Comparison of ENCODE assay signal across 9 mouse cellular contexts in the genomic region with DNA sequence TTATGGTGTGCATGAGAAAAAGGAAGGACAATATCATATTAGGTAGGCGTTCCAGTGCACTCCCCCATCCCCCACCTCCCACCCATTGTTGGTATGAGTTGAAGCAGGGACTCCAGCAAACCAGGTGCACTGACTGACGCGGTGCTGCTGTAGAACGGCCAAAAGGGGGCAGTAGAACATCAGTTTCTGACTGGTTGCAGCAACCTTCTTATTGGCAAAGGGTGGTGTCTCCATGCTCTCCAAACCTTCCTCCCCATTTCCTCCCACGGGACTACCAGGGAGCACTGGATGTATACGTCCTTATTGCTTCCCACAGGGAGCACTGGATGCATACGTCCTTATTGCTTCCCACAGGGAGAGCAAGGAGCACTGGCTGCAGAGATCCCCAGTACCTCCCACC. TPM values are rescaled to one million over a fixed set of nuclear protein-coding genes. Genes with fewer than 3 reads are reported as not detected.
DNase-seq lines count a peak whose midpoint lies in the region; ATAC-seq lines count a peak whose summit lies in the region.
"Not testable (repeated sequence)": the region's sequence is repeated elsewhere in the genome, so short reads cannot be mapped to it uniquely, and the experiment has no call there.
"Had no signal": no experiment of that assay in that cellular context is flagged by ENCODE, and none has a peak within 500 bp of the region (broad histone marks: within the 10 kb centered on the region; RNA-seq: fewer than 3 reads in every experiment).

No protein-coding gene starts in this region.

- not testable (repeated sequence) for H3K4me3 ChIP-seq in hindbrain, embryonic 10.5 days

- not testable (repeated sequence) for H3K36me3 ChIP-seq in hindbrain, embryonic 10.5 days

- H3K27ac ChIP-seq in hindbrain, embryonic 10.5 days: not testable (repeated sequence)

- not testable (repeated sequence) for H3K9me3 ChIP-seq in hindbrain, embryonic 10.5 days

- not testable (repeated sequence) for H3K4me1 ChIP-seq in hindbrain, embryonic 10.5 days (replicated peaks)

- 11% methylated on average over 7 of the region's 7 CpGs for WGBS in hindbrain, embryonic 10.5 days

- DNase-seq in 3134 (ENCODE audit: extremely low read depth, insufficient read length, low spot score): peak; percentile 51
- peak; percentile 32 for DNase-seq in T-cell, adult 2 months (ENCODE audit: low spot score)
- DNase-seq in cerebellum, adult 9-10 months: peak; percentile 49
- DNase-seq in hindbrain, embryonic 10.5 days (ENCODE audit: low spot score): peak; percentile 47
- peak; percentile 31 to 34 for DNase-seq in layer of hippocampus, postnatal 10 days (ENCODE audit: low spot score in 2 of 2)
- DNase-seq in lung, postnatal 14 days: peak; percentile 68
- DNase-seq in right cerebral cortex, adult 18-20 months: peak; percentile 51

- peak; percentile 44; the same call in 1 of the 2 replicates for ATAC-seq in frontal cortex, adult (ENCODE audit: low TSS enrichment)

- H3K27me3 ChIP-seq in hindbrain, embryonic 10.5 days (ENCODE audit: insufficient read depth, poor library complexity, severe bottlenecking): not testable (repeated sequence)

RNA-seq across cellular contexts. Expression of gene Spr, which starts 3.4 kb away (rescaled TPM):
- polyA plus RNA-seq in hindbrain, embryonic 10.5 days (2016; fragmentation: Nextera tagmentation; extraction: Ambion mirVana): 53.8 and 66.2 TPM in 2 replicates
- 10 to 100 TPM; 52.0 to 53.8 TPM for total RNA-seq in layer of hippocampus, postnatal 10 days (2021)

RNA-seq across cellular contexts. Expression of gene Emx1, which starts 46.2 kb away (rescaled TPM):
- polyA plus RNA-seq in hindbrain, embryonic 10.5 days (2016; fragmentation: Nextera tagmentation; extraction: Ambion mirVana): 0.52 and 1.0 TPM in 2 replicates
- 10 to 100 TPM; 22.1 to 23.1 TPM for total RNA-seq in layer of hippocampus, postnatal 10 days (2021)
- polyA plus RNA-seq: CD4-positive, CD25-positive, alpha-beta regulatory T cell, adult 4 months had no signal
